Mouse (Mus musculus) embryonic fibroblast, embryonic 13.5 days (primary cell): ENCODE data around the gene Espl1. TPM values are rescaled to one million over a fixed set of nuclear protein-coding genes. Genes with fewer than 3 reads are reported as not detected.

Experiments
- H3K27ac ChIP-seq: 2 replicates; pipeline ENCODE4 v1.5.1; 2012; ENCODE audit warnings: low read length, control low read depth, inconsistent platforms; ENCODE audit not compliant: insufficient read depth
- H3K4me1 ChIP-seq: 2 replicates; pipeline ENCODE4 v1.6.1; 2011; ENCODE audit warnings: low read length; ENCODE audit not compliant: control insufficient read depth, insufficient read depth
- H3K4me3 ChIP-seq: 2 replicates; pipeline ENCODE4 v1.5.1; 2011; ENCODE audit warnings: mild to moderate bottlenecking, control low read depth, low read length; ENCODE audit not compliant: insufficient read depth
- CTCF ChIP-seq: IDR thresholded peaks from 2 replicates; pipeline ENCODE4 v1.5.1; 2011; ENCODE audit warnings: mild to moderate bottlenecking, control low read depth, low read length, moderate library complexity, borderline replicate concordance; ENCODE audit not compliant: insufficient read depth
- POLR2A ChIP-seq: IDR thresholded peaks from 2 replicates; pipeline ENCODE4 v1.6.1; 2011; ENCODE audit warnings: low read depth, mild to moderate bottlenecking, control low read depth, low read length, moderate library complexity
- polyA plus RNA-seq: library from polyadenylated mRNA; stranded (reverse); fragments of >200 nt; gene quantifications from 2 replicates; pipeline ENCODE4 v1.2.4, GENCODE M21; 2011; ENCODE audit warnings: low read depth; ENCODE audit not compliant: missing spikeins, insufficient read length

Espl1 gene
- polyA plus RNA-seq = 14.5 and 20.1 TPM in 2 replicates

GRCm38 (mm10) chr15:102295633-102296367 lies at the start of gene Espl1:
TSS of gene Espl1 (plus strand) at chr15:102296266.
- no peaks in the 10 kb centered on the region for H3K4me1 ChIP-seq
- H3K4me3 ChIP-seq = peak within 1 kb of the TSS; percentile 71
- TF ChIP-seq CTCF (no peak), POLR2A (peak; percentile 72)
- H3K27ac ChIP-seq = no peak within 1 kb of the TSS

- TF ChIP-seq CTCF = no peak
- peak; percentile 49; the same call in 1 of the 2 replicates for TF ChIP-seq POLR2A
- Histone ChIP-seq H3K4me3 (peak overlapping the region; percentile 67), H3K27ac (peak overlapping the region; percentile 91), H3K4me1 (peaks cover 17% of the 10 kb centered on the region)
These were observed 49.2 kb upstream of the Espl1 start for GRCm38 (mm10) chr15:102246866-102247251.

- Histone ChIP-seq H3K4me1 (peaks cover 17% of the 10 kb centered on the region), H3K27ac (peak overlapping the region; percentile 96), H3K4me3 (peak overlapping the region; percentile 31)
- peak; percentile 47 for TF ChIP-seq POLR2A
- TF ChIP-seq CTCF = no peak
These were observed 48.6 kb upstream of the Espl1 start for GRCm38 (mm10) chr15:102247252-102248130.

- Histone ChIP-seq H3K4me1 (peaks cover 14% of the 10 kb centered on the region), H3K4me3 (peak overlapping the region; percentile 12; the same call in 1 of the 2 replicates), H3K27ac (peak overlapping the region; percentile 96)
- TF ChIP-seq POLR2A (peak; percentile 44; the same call in 1 of the 2 replicates), CTCF (no peak)
These were observed 47.8 kb upstream of the Espl1 start for GRCm38 (mm10) chr15:102248131-102248811.

- H3K4me1 ChIP-seq = peaks cover 14% of the 10 kb centered on the region
- no peak overlapping the region; the same call in 1 of the 2 replicates for H3K4me3 ChIP-seq
- no peak for TF ChIP-seq CTCF
- peak overlapping the region; percentile 96 for H3K27ac ChIP-seq
These were observed 47.3 kb upstream of the Espl1 start for GRCm38 (mm10) chr15:102248812-102249191.

GRCm38 (mm10) chr15:102249251-102249691 lies 46.8 kb upstream of the Espl1 start:
- Histone ChIP-seq H3K27ac (peak overlapping the region; percentile 96), H3K4me3 (no peak overlapping the region; the same call in 1 of the 2 replicates), H3K4me1 (peaks cover 9% of the 10 kb centered on the region)
- TF ChIP-seq POLR2A (peak; percentile 18; the same call in 1 of the 2 replicates), CTCF (no peak)

GRCm38 (mm10) chr15:102249967-102250366 lies 46.1 kb upstream of the Espl1 start:
- peaks cover 9% of the 10 kb centered on the region for H3K4me1 ChIP-seq
- TF ChIP-seq POLR2A (no peak), CTCF (no peak)

GRCm38 (mm10) chr15:102250521-102250920 lies 45.5 kb upstream of the Espl1 start:
- TF ChIP-seq CTCF (no peak), POLR2A (no peak)
- H3K4me1 ChIP-seq = peaks cover 9% of the 10 kb centered on the region
- no peak overlapping the region for H3K27ac ChIP-seq
- H3K4me3 ChIP-seq = no peak overlapping the region

More at GRCm38 (mm10) chr15:102249967-102250366, 46.1 kb upstream of the Espl1 start:
- Histone ChIP-seq H3K4me3 (no peak overlapping the region), H3K27ac (peak overlapping the region; percentile 96)
